Mouse (Mus musculus) c-Kit-positive CD71-positive TER-119-negative erythroid progenitor cells, embryonic 14.5 days (primary cell): ENCODE measurements at regions not wholly inside any gene's neighbourhood (a gene's known extent, or its start where the extent isn't known, plus 50 kb on each side); places are given as distances from the start of the nearest gene placed in this dataset.

Source experiments
- DNase-seq: peaks from one replicate; pipeline ENCODE4 v3.0.0-alpha.2; 2013; ENCODE audit warnings: low read depth

- DNase-seq: no peak
Observed at GRCm38 (mm10) chr3:131919476-131919875, 165.6 kb upstream of the Dkk2 start.

GRCm38 (mm10) chr3:131921161-131921560, 163.9 kb upstream of the Dkk2 start:
- no peak for DNase-seq

- DNase-seq: no peak
Observed at GRCm38 (mm10) chr3:131922733-131923132, 162.4 kb upstream of the Dkk2 start.

- no peak for DNase-seq
Observed at GRCm38 (mm10) chr3:131940896-131941295, 144.2 kb upstream of the Dkk2 start.

GRCm38 (mm10) chr3:131941961-131942753, 142.9 kb upstream of the Dkk2 start:
- no peak for DNase-seq

GRCm38 (mm10) chr3:131943436-131943835, 141.7 kb upstream of the Dkk2 start:
- DNase-seq: no peak

GRCm38 (mm10) chr3:131955771-131956170, 129.3 kb upstream of the Dkk2 start:
- DNase-seq: no peak

GRCm38 (mm10) chr3:131960636-131961035, 124.5 kb upstream of the Dkk2 start:
- no peak for DNase-seq

GRCm38 (mm10) chr3:131961571-131961970, 123.5 kb upstream of the Dkk2 start:
- no peak for DNase-seq

- DNase-seq: no peak
Observed at GRCm38 (mm10) chr3:131962870-131963269, 122.2 kb upstream of the Dkk2 start.

GRCm38 (mm10) chr3:131964952-131965351, 120.1 kb upstream of the Dkk2 start:
- no peak for DNase-seq

GRCm38 (mm10) chr3:131965456-131966160, 119.5 kb upstream of the Dkk2 start:
- no peak for DNase-seq

GRCm38 (mm10) chr3:131967288-131967687, 117.8 kb upstream of the Dkk2 start:
- no peak for DNase-seq

GRCm38 (mm10) chr3:131970827-131971226, 114.3 kb upstream of the Dkk2 start:
- no peak for DNase-seq

- no peak for DNase-seq
Observed at GRCm38 (mm10) chr3:131975940-131976628, 109.0 kb upstream of the Dkk2 start.

- DNase-seq: no peak
Observed at GRCm38 (mm10) chr3:131983292-131983691, 101.8 kb upstream of the Dkk2 start.

- no peak for DNase-seq
Observed at GRCm38 (mm10) chr3:131998838-131999613, 86.1 kb upstream of the Dkk2 start.

- DNase-seq: no peak
Observed at GRCm38 (mm10) chr3:132006191-132006590, 78.9 kb upstream of the Dkk2 start.

- no peak for DNase-seq
Observed at GRCm38 (mm10) chr3:132006912-132007311, 78.2 kb upstream of the Dkk2 start.

- DNase-seq: no peak
Observed at GRCm38 (mm10) chr3:132007356-132007755, 77.7 kb upstream of the Dkk2 start.

- DNase-seq: no peak
Observed at GRCm38 (mm10) chr3:132015205-132015604, 69.9 kb upstream of the Dkk2 start.
